Mouse (Mus musculus) liver, adult 2 months (tissue): ENCODE data around the gene Cacna1c.

ENCODE experiments used
- CTCF ChIP-seq: fragments of 200-500 bp; IDR thresholded peaks from 2 replicates; pipeline ENCODE4 v1.5.1; 2011; ENCODE audit warnings: low read depth, low read length, control low read depth
- POLR2A ChIP-seq: fragments of 200-500 bp; IDR thresholded peaks from 2 replicates; pipeline ENCODE4 v1.6.1; 2011; ENCODE audit warnings: low read length, control low read depth; ENCODE audit not compliant: insufficient read depth; ENCODE audit errors: extremely low read depth

DNA sequence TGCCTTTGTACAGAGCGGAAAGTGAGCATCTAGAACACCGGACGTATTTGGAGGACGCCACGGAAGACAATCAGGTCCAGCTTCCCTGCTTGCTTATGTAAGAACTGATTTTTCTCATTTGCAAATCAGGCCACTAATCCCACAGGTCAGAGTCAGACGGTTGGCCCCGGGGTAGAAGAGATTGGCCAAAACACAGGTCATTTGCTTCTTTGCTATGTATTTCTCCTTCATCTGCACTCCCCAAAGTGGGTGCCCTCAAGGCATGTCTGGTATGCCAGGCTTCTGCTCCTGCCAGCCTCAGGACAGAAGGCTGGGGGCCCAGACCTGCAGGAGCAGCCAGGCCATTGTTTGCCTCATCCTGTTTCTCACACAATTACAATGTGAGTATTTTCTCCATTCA, 328.8 kb downstream of the Cacna1c start:
- TF ChIP-seq CTCF = no peak
- TF ChIP-seq POLR2A = no peak
